In genomic region chr1:33944977-33945750, GRCm38 (mm10) we compare ENCODE assay signal across 8 mouse cellular contexts. TPM values are rescaled to one million over a fixed set of nuclear protein-coding genes. Genes with fewer than 3 reads are reported as not detected.
A peak's percentile ranks its signal among the peaks of the same experiment; 100 is the strongest.
DNase-seq lines count a peak whose midpoint lies in the region; ATAC-seq and TF ChIP-seq lines count a peak whose summit lies in the region.

No protein-coding gene starts in this region.

- no peaks in the 10 kb centered on the region for H3K9me3 ChIP-seq in midbrain, embryonic 11.5 days (ENCODE audit: control insufficient read depth, low read length)
- no peaks in the 10 kb centered on the region for H3K9me3 ChIP-seq in midbrain, postnatal 0 days (ENCODE audit: low read length)
- H3K9me3 ChIP-seq in limb, embryonic 11.5 days (ENCODE audit: control insufficient read depth, low read length), result no peaks in the 10 kb centered on the region

- no peak overlapping the region for H3K27ac ChIP-seq in midbrain, embryonic 11.5 days (ENCODE audit: low read depth, low read length)
- no peak overlapping the region for H3K27ac ChIP-seq in midbrain, postnatal 0 days (ENCODE audit: low read depth, low read length)
- no peak overlapping the region for H3K27ac ChIP-seq in brown adipose tissue, adult 24 weeks (replicated peaks; ENCODE audit: low read depth, low read length)
- no peak overlapping the region for H3K27ac ChIP-seq in limb, embryonic 11.5 days (replicated peaks; ENCODE audit: low read depth, low read length)

- no peaks in the 10 kb centered on the region for H3K36me3 ChIP-seq in midbrain, embryonic 11.5 days (ENCODE audit: control insufficient read depth, insufficient read depth, low read length)
- no peaks in the 10 kb centered on the region for H3K36me3 ChIP-seq in midbrain, postnatal 0 days (ENCODE audit: insufficient read depth, low read length)
- no peaks in the 10 kb centered on the region for H3K36me3 ChIP-seq in limb, embryonic 11.5 days (ENCODE audit: control insufficient read depth, insufficient read depth, low read length)

- DNase-seq in midbrain, embryonic 11.5 days (ENCODE audit: low spot score, missing footprints), result no peak
- DNase-seq in midbrain, postnatal 0 days (ENCODE audit: low spot score), result no peak
- DNase-seq in heart, postnatal 10 days, result peak; percentile 80 to 83
- DNase-seq in limb, embryonic 11.5 days (ENCODE audit: low spot score), result no peak
- DNase-seq in ovary, postnatal 36 days (ENCODE audit: low spot score), result peak; percentile 71
- no peak for DNase-seq in c-Kit-positive CD71-positive TER-119-positive erythroid progenitor cells, embryonic 14.5 days (ENCODE audit: low spot score)
- DNase-seq in B cell, adult 2 months, result no peak

- no peak for TF ChIP-seq CTCF in midbrain, postnatal 0 days (IDR thresholded peaks at IDR 0.05)

- no peaks in the 10 kb centered on the region for H3K27me3 ChIP-seq in midbrain, embryonic 11.5 days (ENCODE audit: control insufficient read depth, insufficient read depth, low read length)
- no peaks in the 10 kb centered on the region for H3K27me3 ChIP-seq in midbrain, postnatal 0 days (ENCODE audit: insufficient read depth, low read length)
- H3K27me3 ChIP-seq in limb, embryonic 11.5 days (ENCODE audit: control insufficient read depth, insufficient read depth, low read length), result no peaks in the 10 kb centered on the region

- H3K9ac ChIP-seq in midbrain, embryonic 11.5 days (ENCODE audit: low read length), result no peak overlapping the region
- no peak overlapping the region for H3K9ac ChIP-seq in midbrain, postnatal 0 days (replicated peaks; ENCODE audit: low read length, poor library complexity, severe bottlenecking)
- H3K9ac ChIP-seq in limb, embryonic 11.5 days (ENCODE audit: low read length), result no peak overlapping the region

- H3K4me1 ChIP-seq in midbrain, embryonic 11.5 days (ENCODE audit: control insufficient read depth, insufficient read depth, low read length), result no peaks in the 10 kb centered on the region
- no peaks in the 10 kb centered on the region for H3K4me1 ChIP-seq in midbrain, postnatal 0 days (ENCODE audit: insufficient read depth, low read length)
- no peaks in the 10 kb centered on the region; the same call in 1 of the 2 replicates for H3K4me1 ChIP-seq in brown adipose tissue, adult 24 weeks (ENCODE audit: control insufficient read depth, insufficient read depth, insufficient read length, low read length)
- H3K4me1 ChIP-seq in limb, embryonic 11.5 days (ENCODE audit: control insufficient read depth, insufficient read depth, low read length), result no peaks in the 10 kb centered on the region

- H3K4me2 ChIP-seq in midbrain, embryonic 11.5 days, result no peak overlapping the region
- H3K4me2 ChIP-seq in midbrain, postnatal 0 days (ENCODE audit: low read depth, low read length, poor library complexity, severe bottlenecking), result no peak overlapping the region
- H3K4me2 ChIP-seq in limb, embryonic 11.5 days (ENCODE audit: low read depth, severe bottlenecking), result no peak overlapping the region

- intact Hi-C loops in heart, postnatal 10 days (cut with DNase I), result loop anchor here (5.0 kb wide), 1 partner anchor 38 kb away; the partner anchor contains the start of genes Bend6 and Dst

- 77% methylated on average over 17 of the region's 17 CpGs for WGBS in midbrain, embryonic 11.5 days
- WGBS in midbrain, postnatal 0 days, result 75% methylated on average over 17 of the region's 17 CpGs
- 68% methylated on average over 17 of the region's 17 CpGs for WGBS in limb, embryonic 11.5 days

- peak; percentile 55; the same call in 1 of the 2 replicates for ATAC-seq in midbrain, embryonic 11.5 days (ENCODE audit: low FRiP score)
- no peak for ATAC-seq in midbrain, postnatal 0 days (ENCODE audit: low FRiP score)
- ATAC-seq in limb, embryonic 11.5 days (ENCODE audit: insufficient number of reproducible peaks, low FRiP score, low TSS enrichment, low read depth), result 0 out of 2 replicates have a peak, but pooled peaks have one; percentile 39

- H3K4me3 ChIP-seq in midbrain, embryonic 11.5 days (ENCODE audit: low read depth, low read length), result no peak overlapping the region
- H3K4me3 ChIP-seq in midbrain, postnatal 0 days (ENCODE audit: low read depth, low read length), result no peak overlapping the region
- peak overlapping the region; percentile 21; the same call in 1 of the 2 replicates for H3K4me3 ChIP-seq in brown adipose tissue, adult 24 weeks (ENCODE audit: insufficient read depth, low read depth, low read length)
- no peak overlapping the region for H3K4me3 ChIP-seq in limb, embryonic 11.5 days (ENCODE audit: low read depth, low read length)

RNA-seq across cellular contexts. Expression of gene Dst, which starts 37.1 kb away (rescaled TPM):
- 33.3 and 38.6 TPM in 2 replicates for polyA plus RNA-seq in midbrain, embryonic 11.5 days (2014; fragmentation: Nextera tagmentation; extraction: Ambion mirVana)
- 155 and 184 TPM in 2 replicates for total RNA-seq in midbrain, postnatal 0 days (2014; rRNA removed)
- polyA plus RNA-seq in midbrain, postnatal 0 days (2015; fragmentation: Nextera tagmentation; extraction: Ambion mirVana), result 25.7 and 31.7 TPM in 2 replicates
- 42.7 and 56.1 TPM in 2 replicates for polyA plus RNA-seq in brown adipose tissue, adult 24 weeks (2012; ENCODE audit: insufficient read depth, insufficient read length, missing spikeins)
- 100 to 1,000 TPM; 281 to 295 TPM for total RNA-seq in heart, postnatal 10 days (2021)
- 14.7 and 18.6 TPM in 2 replicates for polyA plus RNA-seq in limb, embryonic 11.5 days (2014; fragmentation: Nextera tagmentation; extraction: Ambion mirVana)

RNA-seq across cellular contexts. Expression of gene Bend6, which starts 37.5 kb away (rescaled TPM):
- 2.0 and 3.9 TPM in 2 replicates for polyA plus RNA-seq in midbrain, embryonic 11.5 days (2014; fragmentation: Nextera tagmentation; extraction: Ambion mirVana)
- total RNA-seq in midbrain, postnatal 0 days (2014; rRNA removed), result 115 and 128 TPM in 2 replicates
- polyA plus RNA-seq in midbrain, postnatal 0 days (2015; fragmentation: Nextera tagmentation; extraction: Ambion mirVana), result 92.0 and 96.9 TPM in 2 replicates
- polyA plus RNA-seq in brown adipose tissue, adult 24 weeks (2012; ENCODE audit: insufficient read depth, insufficient read length, missing spikeins), result not detected in 2 replicates
- total RNA-seq in heart, postnatal 10 days (2021), result 1 to 10 TPM; 3.2 to 4.1 TPM
- polyA plus RNA-seq in limb, embryonic 11.5 days (2014; fragmentation: Nextera tagmentation; extraction: Ambion mirVana), result 0.78 and 1.5 TPM in 2 replicates

Comparison
In these comparisons a context has a peak if more than half of its experiments do, and no peak if none do; other contexts are left out.
1. RNA of gene Bend6, which starts 37.5 kb away (polyA plus RNA-seq): 92.0 to 96.9 TPM in midbrain, postnatal 0 days; 2.0 to 3.9 TPM in midbrain, embryonic 11.5 days, 0.78 to 1.5 TPM in limb, embryonic 11.5 days and not detected in brown adipose tissue, adult 24 weeks; every median in the first group is over 10 times any median in the second.
2. DNase-seq: peak in heart, postnatal 10 days (2 of 2) and ovary, postnatal 36 days (single experiment); none in midbrain, embryonic 11.5 days (single experiment), midbrain, postnatal 0 days (single experiment), limb, embryonic 11.5 days (single experiment), c-Kit-positive CD71-positive TER-119-positive erythroid progenitor cells, embryonic 14.5 days (single experiment) and B cell, adult 2 months (0 of 2).